Mouse (Mus musculus) CH12.LX (cell line): ENCODE data around the gene Srsf9.

Source experiments
- CHD1 ChIP-seq: IDR thresholded peaks from 2 replicates; pipeline ENCODE4 v1.6.1; 2012; ENCODE audit warnings: low read depth, low read length, improper control_type of control experiment, inconsistent platforms
- CTCF ChIP-seq, 2 experiments: IDR thresholded peaks in 1 of 2; conservative IDR thresholded peaks in 1 of 2; 2 replicates each; pipeline ENCODE4 v1.5.1; 2011 to 2012; ENCODE audit warnings: low read depth in 2 of 2, low read length in 2 of 2, improper control_type of control experiment in 1 of 2, inconsistent platforms in 1 of 2, mild to moderate bottlenecking in 1 of 2, moderate library complexity in 1 of 2
- EP300 ChIP-seq: IDR thresholded peaks from 2 replicates; pipeline ENCODE4 v1.6.1; 2011; ENCODE audit warnings: low read length, improper control_type of control experiment
- GABPA ChIP-seq: IDR thresholded peaks from 2 replicates; pipeline ENCODE4 v1.6.1; 2012; ENCODE audit warnings: low read depth, low read length, improper control_type of control experiment, inconsistent platforms; ENCODE audit not compliant: insufficient replicate concordance
- HCFC1 ChIP-seq: IDR thresholded peaks from 2 replicates; pipeline ENCODE4 v1.6.1; 2012; ENCODE audit warnings: low read depth, mild to moderate bottlenecking, inconsistent platforms, low read length, improper control_type of control experiment

GRCm38 (mm10) chr5:115349225-115349555 lies 22.2 kb downstream of the Srsf9 start:
- no peak for TF ChIP-seq CTCF (conservative IDR thresholded peaks at IDR 0.05 in 1 of 2, IDR thresholded peaks at IDR 0.05 in 1 of 2; ENCODE audit: low read depth in 2 of 2, low read length in 2 of 2)
- no peak for TF ChIP-seq CHD1
- no peak for TF ChIP-seq GABPA
- TF ChIP-seq HCFC1: no peak
- no peak for TF ChIP-seq EP300
